Mouse (Mus musculus) gonadal fat pad, adult 2 months (tissue): ENCODE measurements around the gene Cdh6. TPM values are rescaled to one million over a fixed set of nuclear protein-coding genes. Genes with fewer than 3 reads are reported as not detected.

Experiments
- DNase-seq: peaks from one replicate; pipeline ENCODE4 v3.0.0-alpha.2; 2012; ENCODE audit warnings: low read depth
- polyA plus RNA-seq: library from polyadenylated mRNA; depleted of rRNA; stranded (reverse); fragments of >200 nt; gene quantifications from 2 replicates; pipeline ENCODE4 v1.2.3, GENCODE M21; 2012; rRNA removed

Cdh6 gene
- polyA plus RNA-seq = 0.14 and 0.30 TPM in 2 replicates

- no peak for DNase-seq
Measured at GRCm38 (mm10) chr15:13173071-13173778, at the start of gene Cdh6. Cdh6 (minus strand) TSS chr15:13173675.

GRCm38 (mm10) chr15:13219727-13220454 is 46.4 kb upstream of the Cdh6 start:
- DNase-seq = no peak

DNA sequence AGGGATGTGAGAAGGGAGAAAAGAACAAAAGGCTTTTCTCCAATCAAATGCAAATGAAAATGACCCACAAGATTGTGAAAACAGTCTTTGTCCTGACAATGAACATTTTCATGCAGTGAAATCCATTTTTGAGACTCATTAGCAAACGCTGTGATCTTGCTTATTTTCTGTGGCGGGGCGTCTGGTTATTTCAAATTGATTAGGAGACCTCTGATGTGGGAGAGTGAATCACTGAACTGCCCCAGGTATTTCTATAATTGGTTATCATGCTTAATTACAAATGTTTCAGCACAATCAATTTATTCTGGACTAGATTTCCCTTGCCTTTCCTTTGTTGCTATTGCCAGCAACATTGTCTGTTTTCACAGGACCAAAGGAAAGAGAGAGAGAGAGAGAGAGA is 44.3 kb upstream of the Cdh6 start:
- DNase-seq = no peak

DNA sequence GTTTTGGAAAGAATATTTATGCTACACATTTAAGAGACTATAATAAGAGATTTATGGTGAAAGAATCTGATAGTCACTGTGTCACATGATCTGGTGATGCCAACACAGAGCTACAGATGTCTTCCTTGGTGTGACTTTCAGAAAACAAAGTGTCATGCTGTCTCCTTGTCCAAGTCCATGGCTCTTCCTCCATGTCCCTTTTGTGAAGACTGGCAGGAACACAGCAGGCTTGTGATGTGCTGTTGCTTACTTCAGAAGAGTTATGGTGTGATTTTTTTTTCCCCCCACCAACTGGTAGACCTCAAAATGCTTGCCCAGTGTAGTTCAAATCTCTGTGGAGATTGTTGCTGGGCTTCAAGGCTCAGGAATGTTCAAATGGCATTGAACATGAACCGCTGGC is 43.7 kb upstream of the Cdh6 start:
- DNase-seq = no peak

DNA sequence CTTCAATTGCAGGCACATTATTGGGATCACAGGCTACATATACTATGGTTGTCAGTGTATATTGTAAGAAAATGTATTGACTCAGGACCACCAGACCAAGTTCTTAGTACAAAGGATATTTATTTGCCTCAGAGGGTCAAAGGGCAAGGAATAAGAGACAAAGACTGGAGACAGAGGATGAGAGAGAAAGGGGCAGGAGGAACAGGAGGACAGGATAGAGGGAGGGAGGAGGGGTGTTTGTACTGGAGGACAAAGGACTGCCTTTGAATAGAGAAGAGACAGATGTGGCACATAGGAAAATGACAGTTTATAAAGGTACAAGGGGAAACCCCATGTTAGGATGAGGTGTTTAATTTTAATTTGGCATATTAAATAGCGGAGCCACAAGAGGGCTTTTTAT is 39.5 kb upstream of the Cdh6 start:
- no peak for DNase-seq

DNA sequence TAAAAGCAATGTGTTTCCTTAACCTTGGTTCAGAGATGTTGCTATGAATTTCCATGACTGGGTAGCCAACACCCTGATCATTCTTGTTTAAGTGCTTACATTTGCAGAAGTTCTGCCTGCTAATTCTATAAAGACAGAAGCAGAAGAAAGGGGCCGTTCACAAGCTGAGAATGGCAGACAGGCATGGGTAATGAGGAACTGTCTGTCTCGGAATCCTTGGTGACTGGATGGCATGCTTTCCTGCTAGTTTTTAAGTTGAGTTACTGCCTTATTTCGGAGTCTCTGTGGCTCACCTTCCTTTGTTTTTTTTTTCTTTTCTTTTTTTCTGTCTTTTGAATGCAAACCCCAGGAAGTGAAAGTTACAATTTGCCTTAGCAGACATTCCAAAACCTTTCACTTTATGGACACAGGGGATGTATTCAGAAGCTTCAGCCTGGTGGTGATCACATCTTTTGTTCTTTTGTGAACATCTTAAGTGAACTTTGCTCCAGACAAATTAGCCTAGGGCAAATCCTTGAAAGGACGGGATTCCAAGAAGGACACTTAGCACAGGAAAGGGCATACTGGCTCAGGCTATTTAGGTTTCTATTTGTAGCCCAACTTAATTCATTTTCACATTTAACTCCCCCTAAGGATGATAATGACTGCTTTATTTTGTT is 38.7 kb upstream of the Cdh6 start:
- no peak for DNase-seq

- DNase-seq = no peak
Measured at GRCm38 (mm10) chr15:13210186-13210585, 36.7 kb upstream of the Cdh6 start.

- DNase-seq = no peak
Measured at GRCm38 (mm10) chr15:13208716-13209115, 35.2 kb upstream of the Cdh6 start.

- DNase-seq = no peak
Measured at GRCm38 (mm10) chr15:13196237-13196636, 22.8 kb upstream of the Cdh6 start.

- DNase-seq = no peak
Measured at GRCm38 (mm10) chr15:13194048-13194447, 20.6 kb upstream of the Cdh6 start.

GRCm38 (mm10) chr15:13193076-13193475 is 19.6 kb upstream of the Cdh6 start:
- no peak for DNase-seq

- no peak for DNase-seq
Measured at GRCm38 (mm10) chr15:13183661-13184060, 10.2 kb upstream of the Cdh6 start.

GRCm38 (mm10) chr15:13181430-13181829 is 8.0 kb upstream of the Cdh6 start:
- no peak for DNase-seq

DNA sequence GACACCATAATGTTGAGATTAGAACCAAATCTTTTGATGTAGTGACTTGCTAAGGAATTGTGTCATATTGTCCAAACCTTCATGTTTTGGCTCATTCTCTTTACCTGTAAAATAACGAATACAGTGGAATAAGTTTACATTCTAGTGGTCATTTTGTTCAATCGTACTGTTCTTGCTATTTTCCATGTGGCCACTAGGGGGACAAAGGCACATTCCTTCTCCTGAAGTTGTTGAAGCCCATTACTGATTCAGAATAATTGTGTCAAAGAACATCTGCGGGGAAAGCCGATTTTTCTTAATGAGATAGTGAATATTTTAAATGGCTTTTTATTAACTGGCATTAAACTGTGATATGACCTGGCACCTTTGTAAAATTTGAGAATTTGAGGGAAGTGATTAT is 7.5 kb upstream of the Cdh6 start:
- DNase-seq = no peak

- DNase-seq = no peak
Measured at GRCm38 (mm10) chr15:13175978-13176377, 2.5 kb upstream of the Cdh6 start.

- DNase-seq = no peak
Measured at GRCm38 (mm10) chr15:13174618-13174980, 1.1 kb upstream of the Cdh6 start.

- DNase-seq = no peak
Measured at GRCm38 (mm10) chr15:13173840-13174617, 554 bp upstream of the Cdh6 start.

GRCm38 (mm10) chr15:13172365-13173070 is 957 bp downstream of the Cdh6 start:
- DNase-seq = no peak

- no peak for DNase-seq
Measured at GRCm38 (mm10) chr15:13171486-13172364, 1.8 kb downstream of the Cdh6 start.

GRCm38 (mm10) chr15:13165094-13165885 is 8.2 kb downstream of the Cdh6 start:
- DNase-seq = no peak
